Mouse (Mus musculus): Measurements from ENCODE around the gene Obscn. TPM values are rescaled to one million over a fixed set of nuclear protein-coding genes. Genes with fewer than 3 reads are reported as not detected.
A peak's percentile ranks its signal among the peaks of the same experiment; 100 is the strongest.

Obscn gene
- polyA plus RNA-seq, 1 experiment: 0.43 TPM

DNA sequence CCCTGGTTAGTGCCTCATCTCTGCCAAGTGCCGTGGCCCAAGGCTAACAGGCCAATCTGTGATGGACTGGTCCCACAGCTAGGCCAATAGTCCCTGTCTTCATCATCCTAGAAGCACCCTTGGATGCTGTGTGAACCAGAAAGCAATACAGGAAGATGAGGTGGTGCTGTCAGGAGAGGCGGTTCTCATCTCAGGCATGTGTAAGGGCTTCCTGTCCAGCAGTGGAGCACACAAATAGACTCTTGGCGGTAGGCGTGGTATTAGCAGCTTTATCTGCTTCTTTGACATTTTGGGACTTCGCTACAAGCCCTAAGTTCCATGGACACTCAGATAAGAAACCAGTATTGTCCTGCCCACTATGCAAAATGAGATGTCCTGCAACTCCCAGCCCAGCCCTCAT, 138.7 kb downstream of the Obscn start:
- Histone ChIP-seq H3K27ac (ENCODE audit: insufficient read depth, low read length) (no peak overlapping the region), H3K4me3 (replicated peaks; ENCODE audit: insufficient read depth, low read depth, low read length) (no peak overlapping the region), H3K27me3 (ENCODE audit: control insufficient read depth, insufficient read depth, low read length) (no peaks in the 10 kb centered on the region), H3K4me1 (ENCODE audit: control insufficient read depth, insufficient read depth, low read length) (no peaks in the 10 kb centered on the region)
- WGBS: 80% methylated on average over 5 of the region's 5 CpGs
- no peak for TF ChIP-seq POLR2A (IDR thresholded peaks at IDR 0.05; ENCODE audit: borderline replicate concordance, insufficient read depth, low read length)
- no peak for TF ChIP-seq CTCF (IDR thresholded peaks at IDR 0.05; ENCODE audit: borderline replicate concordance, insufficient read depth, low read depth, low read length)
- no peak for DNase-seq

DNA sequence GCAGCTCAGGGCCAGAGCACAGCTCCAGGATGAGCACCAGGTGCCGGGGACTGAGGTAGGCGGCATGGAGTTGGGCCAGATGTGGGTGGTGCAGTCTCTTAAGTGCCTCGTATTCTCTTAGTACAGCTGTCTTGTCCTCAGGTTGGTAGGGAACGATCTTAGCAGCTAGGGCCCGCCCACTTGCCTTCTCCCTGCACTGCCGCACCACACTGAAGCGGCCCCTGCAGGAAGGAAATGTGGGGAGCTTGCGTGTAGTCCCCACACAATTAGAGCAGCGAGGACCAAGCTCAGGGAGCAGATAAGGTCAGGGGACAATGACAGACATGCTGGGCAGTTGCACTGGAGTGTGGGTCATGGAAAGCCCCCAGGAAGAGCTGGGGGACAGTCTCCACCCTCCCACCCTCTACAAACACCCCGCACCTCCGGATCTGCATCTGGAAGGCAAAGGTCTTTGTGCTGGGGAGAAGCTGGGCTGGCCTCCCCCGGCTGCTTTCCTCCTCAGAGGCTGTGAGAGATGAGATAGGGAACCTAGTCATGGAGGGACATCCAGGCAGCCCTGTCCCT, 140.3 kb downstream of the Obscn start:
- Histone ChIP-seq H3K4me1 (ENCODE audit: control insufficient read depth, insufficient read depth, low read length) (no peaks in the 10 kb centered on the region), H3K4me3 (replicated peaks; ENCODE audit: insufficient read depth, low read depth, low read length) (no peak overlapping the region), H3K27me3 (ENCODE audit: control insufficient read depth, insufficient read depth, low read length) (no peaks in the 10 kb centered on the region), H3K27ac (ENCODE audit: insufficient read depth, low read length) (no peak overlapping the region)
- TF ChIP-seq CTCF (IDR thresholded peaks at IDR 0.05; ENCODE audit: borderline replicate concordance, insufficient read depth, low read depth, low read length): no peak
- no peak for TF ChIP-seq POLR2A (IDR thresholded peaks at IDR 0.05; ENCODE audit: borderline replicate concordance, insufficient read depth, low read length)
- no peak for DNase-seq
- WGBS: 59% methylated on average over 12 of the region's 12 CpGs

DNA sequence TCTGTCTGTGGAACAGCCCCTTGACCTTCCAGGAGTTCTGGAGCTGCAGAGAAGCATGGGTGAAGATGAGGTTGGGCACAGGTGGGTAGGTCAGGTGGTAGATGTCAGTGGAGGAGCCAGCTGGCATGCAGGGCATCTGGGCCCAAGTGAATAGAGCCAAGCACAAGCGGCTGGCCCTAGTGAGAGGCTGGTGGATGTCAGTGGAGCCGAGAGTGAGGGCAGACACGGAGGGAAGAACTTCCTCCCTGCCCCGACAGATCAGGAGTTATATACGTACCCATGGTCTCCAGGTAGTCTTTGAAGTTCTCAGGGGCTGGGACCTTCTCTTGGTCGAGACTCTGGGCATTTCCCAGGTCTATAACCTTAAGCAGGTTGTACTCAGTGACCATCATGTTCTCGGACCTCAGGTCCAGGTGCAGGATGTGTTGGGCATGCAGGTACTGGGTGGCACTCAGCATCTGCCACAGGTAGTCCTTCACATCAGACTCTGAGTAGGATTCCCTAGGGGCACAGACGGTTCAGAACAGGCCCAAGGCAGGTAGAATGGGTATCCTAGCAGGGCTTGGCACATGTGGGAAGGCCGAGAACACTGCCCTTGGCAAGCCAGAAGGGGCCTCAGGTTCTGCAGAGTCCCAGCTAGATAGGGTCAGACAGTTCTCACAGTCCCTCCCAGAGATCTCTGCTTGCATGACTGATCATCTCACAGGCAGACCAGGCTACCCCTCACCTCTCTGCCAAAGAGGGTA, 141.0 kb downstream of the Obscn start:
- 55% methylated on average over 9 of the region's 9 CpGs for WGBS
- Histone ChIP-seq H3K27me3 (ENCODE audit: control insufficient read depth, insufficient read depth, low read length) (no peaks in the 10 kb centered on the region), H3K4me1 (ENCODE audit: control insufficient read depth, insufficient read depth, low read length) (no peaks in the 10 kb centered on the region), H3K4me3 (replicated peaks; ENCODE audit: insufficient read depth, low read depth, low read length) (no peak overlapping the region), H3K27ac (ENCODE audit: insufficient read depth, low read length) (no peak overlapping the region)
- DNase-seq: no peak
- TF ChIP-seq POLR2A (IDR thresholded peaks at IDR 0.05; ENCODE audit: borderline replicate concordance, insufficient read depth, low read length) (no peak), CTCF (IDR thresholded peaks at IDR 0.05; ENCODE audit: borderline replicate concordance, insufficient read depth, low read depth, low read length) (no peak)

DNA sequence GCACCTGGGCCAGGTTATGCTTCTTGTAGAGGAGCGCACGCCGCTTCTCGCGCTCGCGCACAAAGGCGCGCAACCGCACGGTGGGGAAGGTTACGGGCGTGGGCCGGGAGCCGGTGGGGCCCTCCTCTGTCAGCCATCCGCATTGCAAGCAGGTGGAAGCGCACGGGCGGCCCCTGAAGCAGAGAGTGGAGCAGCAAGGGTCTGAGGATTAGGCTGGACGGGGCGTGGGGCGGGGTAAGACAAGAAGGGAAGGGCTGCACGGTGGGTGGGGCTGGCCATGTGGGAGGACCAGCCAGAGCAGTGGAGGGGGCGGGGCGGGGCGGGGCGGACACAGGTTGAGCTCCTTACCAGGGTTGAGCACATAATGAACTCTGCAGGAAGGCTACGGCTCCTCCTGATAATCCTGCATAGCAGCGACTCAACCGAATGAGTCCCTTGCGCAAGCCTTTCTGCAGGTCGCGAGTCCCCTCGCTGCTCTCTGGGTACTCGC, 141.8 kb downstream of the Obscn start:
- 2% methylated on average over 31 of the region's 35 CpGs for WGBS
- peak overlapping the region; percentile 52 for H3K4me3 ChIP-seq (replicated peaks; ENCODE audit: insufficient read depth, low read depth, low read length)
- no peaks in the 10 kb centered on the region for H3K4me1 ChIP-seq (ENCODE audit: control insufficient read depth, insufficient read depth, low read length)
- peak; percentile 49; the same call in 1 of the 2 replicates for TF ChIP-seq CTCF (IDR thresholded peaks at IDR 0.05; ENCODE audit: borderline replicate concordance, insufficient read depth, low read depth, low read length)
- no peak for TF ChIP-seq POLR2A (IDR thresholded peaks at IDR 0.05; ENCODE audit: borderline replicate concordance, insufficient read depth, low read length)
- peak; percentile 41 to 51 for DNase-seq
- no peak overlapping the region for H3K27ac ChIP-seq (ENCODE audit: insufficient read depth, low read length)
- no peaks in the 10 kb centered on the region for H3K27me3 ChIP-seq (ENCODE audit: control insufficient read depth, insufficient read depth, low read length)

DNA sequence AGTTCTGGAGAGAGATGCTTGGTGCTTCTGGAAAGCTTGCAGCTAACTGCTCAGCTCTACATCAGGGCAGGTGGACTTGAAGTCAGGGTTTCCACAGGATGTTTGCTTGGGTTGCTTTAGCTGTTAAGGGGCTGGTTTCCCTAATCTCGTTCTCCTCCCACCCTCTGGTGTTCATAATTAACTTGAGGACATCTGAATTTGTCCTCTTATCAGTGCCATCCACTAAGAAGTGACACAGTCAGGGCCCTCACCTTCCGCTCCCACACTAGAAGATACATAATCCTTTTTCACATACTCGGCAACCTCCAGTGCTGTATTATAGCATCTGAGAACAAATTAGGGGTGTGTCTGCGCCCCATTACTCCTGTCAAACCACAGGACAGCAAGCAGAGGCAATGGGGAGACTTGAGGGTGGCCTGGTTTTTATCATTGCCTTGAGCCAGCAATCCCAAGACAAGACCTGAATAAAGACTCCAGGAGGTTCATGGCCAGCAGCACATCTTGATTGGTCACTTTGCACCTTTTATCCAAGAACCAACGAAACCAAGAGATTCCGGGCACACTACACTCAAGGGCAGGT, 143.0 kb downstream of the Obscn start:
- no peaks in the 10 kb centered on the region for H3K4me1 ChIP-seq (ENCODE audit: control insufficient read depth, insufficient read depth, low read length)
- WGBS: 80% methylated on average over 6 of the region's 6 CpGs
- no peaks in the 10 kb centered on the region for H3K27me3 ChIP-seq (ENCODE audit: control insufficient read depth, insufficient read depth, low read length)
- no peak overlapping the region for H3K27ac ChIP-seq (ENCODE audit: insufficient read depth, low read length)
- no peak for DNase-seq
- no peak overlapping the region for H3K4me3 ChIP-seq (replicated peaks; ENCODE audit: insufficient read depth, low read depth, low read length)
- TF ChIP-seq CTCF (IDR thresholded peaks at IDR 0.05; ENCODE audit: borderline replicate concordance, insufficient read depth, low read depth, low read length): no peak
- no peak for TF ChIP-seq POLR2A (IDR thresholded peaks at IDR 0.05; ENCODE audit: borderline replicate concordance, insufficient read depth, low read length)

DNA sequence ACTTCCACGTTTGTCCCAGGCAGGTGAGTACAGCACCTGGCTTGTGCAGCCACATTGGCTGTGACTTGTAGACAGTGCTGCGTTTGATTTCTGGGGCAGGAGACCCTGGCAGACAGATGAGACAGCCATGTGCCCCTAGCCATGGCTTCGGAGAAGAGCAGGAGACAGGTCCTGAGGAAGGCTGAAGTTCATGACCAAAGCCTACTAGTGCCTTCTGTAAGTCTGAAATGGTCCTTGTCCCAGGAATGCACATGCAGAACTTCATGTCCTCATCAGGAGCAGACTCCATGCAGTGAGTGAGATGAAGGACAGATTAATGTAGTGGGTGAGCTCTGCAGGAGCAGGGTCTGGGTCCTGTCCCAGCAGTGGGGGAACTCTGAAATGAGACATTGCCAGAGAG, 144.3 kb downstream of the Obscn start:
- no peaks in the 10 kb centered on the region for H3K4me1 ChIP-seq (ENCODE audit: control insufficient read depth, insufficient read depth, low read length)
- TF ChIP-seq CTCF (IDR thresholded peaks at IDR 0.05; ENCODE audit: borderline replicate concordance, insufficient read depth, low read depth, low read length): no peak
- TF ChIP-seq POLR2A (IDR thresholded peaks at IDR 0.05; ENCODE audit: borderline replicate concordance, insufficient read depth, low read length): no peak
- WGBS: 82% methylated on average over 3 of the region's 3 CpGs
- no peak for DNase-seq
- no peak overlapping the region for H3K27ac ChIP-seq (ENCODE audit: insufficient read depth, low read length)
- no peaks in the 10 kb centered on the region for H3K27me3 ChIP-seq (ENCODE audit: control insufficient read depth, insufficient read depth, low read length)
- no peak overlapping the region for H3K4me3 ChIP-seq (replicated peaks; ENCODE audit: insufficient read depth, low read depth, low read length)

DNA sequence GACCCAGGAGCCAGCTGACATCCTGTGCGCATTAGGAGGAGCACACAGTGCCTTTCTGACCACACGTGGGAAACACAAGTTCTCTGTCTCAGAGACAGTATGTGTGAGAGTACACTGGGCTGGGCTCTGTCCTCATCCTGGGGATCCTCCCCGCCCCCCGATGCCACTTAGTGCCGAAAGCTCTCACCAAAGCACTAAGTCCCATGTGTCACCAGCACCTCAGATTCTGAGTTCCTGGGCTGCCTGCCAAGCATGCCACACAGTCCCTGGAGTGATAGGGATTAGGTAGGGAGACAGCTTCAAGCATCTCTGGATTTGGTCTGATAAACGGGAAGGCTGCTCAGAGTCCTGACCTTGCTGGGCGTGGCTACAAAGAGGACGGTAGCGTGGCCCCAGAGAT, 145.4 kb downstream of the Obscn start:
- WGBS: 70% methylated on average over 9 of the region's 9 CpGs
- no peaks in the 10 kb centered on the region for H3K27me3 ChIP-seq (ENCODE audit: control insufficient read depth, insufficient read depth, low read length)
- no peak overlapping the region for H3K4me3 ChIP-seq (replicated peaks; ENCODE audit: insufficient read depth, low read depth, low read length)
- H3K27ac ChIP-seq (ENCODE audit: insufficient read depth, low read length): no peak overlapping the region
- no peak for DNase-seq
- H3K4me1 ChIP-seq (ENCODE audit: control insufficient read depth, insufficient read depth, low read length): no peaks in the 10 kb centered on the region; the same call in none of the 2 replicates
- no peak for TF ChIP-seq POLR2A (IDR thresholded peaks at IDR 0.05; ENCODE audit: borderline replicate concordance, insufficient read depth, low read length)
- no peak for TF ChIP-seq CTCF (IDR thresholded peaks at IDR 0.05; ENCODE audit: borderline replicate concordance, insufficient read depth, low read depth, low read length)
